Mouse (Mus musculus): ENCODE data around the gene Gm20388. TPM values are rescaled to one million over a fixed set of nuclear protein-coding genes. Genes with fewer than 3 reads are reported as not detected.

Gene Gm20388
- polyA plus RNA-seq, 1 experiment from 2014 or later: not detected

GRCm38 (mm10) chr8:121477851-121478547 lies 1567.4 kb downstream of the Gm20388 start:
- Histone ChIP-seq H3K4me2 (replicated peaks) (no peak overlapping the region), H3K4me3 (no peak overlapping the region), H3K9me3 (no peaks in the 10 kb centered on the region), H3K36me3 (no peaks in the 10 kb centered on the region), H3K4me1 (peaks cover 54% of the 10 kb centered on the region), H3K27me3 (no peaks in the 10 kb centered on the region), H3K27ac (peak overlapping the region; percentile 84), H3K9ac (no peak overlapping the region)
- 36% methylated on average over 20 of the region's 20 CpGs for WGBS
- ATAC-seq (ENCODE audit: insufficient number of reproducible peaks, insufficient read depth, low FRiP score, low TSS enrichment): no peak

- WGBS: 72% methylated on average over 8 of the region's 8 CpGs
- no peak overlapping the region for H3K9ac ChIP-seq
- no peaks in the 10 kb centered on the region for H3K36me3 ChIP-seq
- H3K4me2 ChIP-seq (replicated peaks): no peak overlapping the region
- H3K27me3 ChIP-seq: no peaks in the 10 kb centered on the region
- H3K9me3 ChIP-seq: no peaks in the 10 kb centered on the region
- peaks cover 53% of the 10 kb centered on the region for H3K4me1 ChIP-seq
- 0 out of 2 replicates have a peak overlapping the region, but pooled peaks have one; percentile 30 for H3K27ac ChIP-seq
- no peak overlapping the region for H3K4me3 ChIP-seq
- no peak for ATAC-seq (ENCODE audit: insufficient number of reproducible peaks, insufficient read depth, low FRiP score, low TSS enrichment)
These were observed 1568.5 kb downstream of the Gm20388 start for GRCm38 (mm10) chr8:121479144-121479543.

GRCm38 (mm10) chr8:121480411-121481031 lies 1569.9 kb downstream of the Gm20388 start:
- H3K4me1 ChIP-seq: peaks cover 51% of the 10 kb centered on the region
- no peaks in the 10 kb centered on the region for H3K36me3 ChIP-seq
- no peak for ATAC-seq (ENCODE audit: insufficient number of reproducible peaks, insufficient read depth, low FRiP score, low TSS enrichment)
- no peak overlapping the region for H3K4me3 ChIP-seq
- H3K27ac ChIP-seq: peak overlapping the region; percentile 80
- no peaks in the 10 kb centered on the region for H3K9me3 ChIP-seq
- WGBS: 50% methylated on average over 26 of the region's 26 CpGs
- H3K27me3 ChIP-seq: no peaks in the 10 kb centered on the region
- H3K9ac ChIP-seq: no peak overlapping the region
- H3K4me2 ChIP-seq (replicated peaks): no peak overlapping the region

DNA sequence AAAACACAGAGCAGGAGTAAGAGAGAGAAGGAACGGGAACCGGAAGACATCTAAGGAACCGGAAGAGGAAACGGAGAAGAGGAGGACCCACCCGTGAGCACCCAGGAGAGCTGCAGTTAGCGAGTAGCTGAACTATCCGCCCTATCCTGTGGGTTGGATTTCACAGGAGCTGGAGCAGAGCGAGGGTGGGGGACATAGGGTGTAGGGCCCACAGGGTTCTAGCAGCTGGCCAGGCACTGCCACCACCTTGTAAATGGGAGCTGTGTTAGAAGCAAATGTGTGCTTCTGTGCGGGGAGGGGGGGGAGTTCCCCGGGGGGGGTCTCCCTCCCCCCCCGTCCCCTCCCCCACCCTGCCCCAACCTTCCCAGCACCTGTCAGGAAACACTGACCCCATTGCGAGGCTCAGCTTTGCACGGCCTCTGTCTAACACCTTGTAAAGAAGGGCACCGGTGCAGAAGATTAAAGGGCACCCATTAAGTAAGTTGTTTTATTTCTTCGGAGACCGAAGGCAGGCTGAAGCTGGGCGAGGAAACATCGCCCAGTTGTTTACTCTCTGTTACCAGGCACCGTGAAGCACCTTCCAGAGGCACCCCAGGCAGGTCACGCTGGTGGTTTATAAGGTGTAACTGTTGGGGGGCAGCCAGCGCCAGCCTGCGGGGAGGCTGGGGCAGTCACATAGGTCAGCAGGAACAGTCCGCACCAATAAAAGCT lies 1573.6 kb downstream of the Gm20388 start:
- Histone ChIP-seq H3K4me3 (no peak overlapping the region), H3K4me2 (replicated peaks) (no peak overlapping the region), H3K27me3 (no peaks in the 10 kb centered on the region), H3K9ac (no peak overlapping the region), H3K36me3 (no peaks in the 10 kb centered on the region), H3K9me3 (no peaks in the 10 kb centered on the region), H3K4me1 (peaks cover 31% of the 10 kb centered on the region), H3K27ac (no peak overlapping the region)
- 76% methylated on average over 23 of the region's 23 CpGs for WGBS
- ATAC-seq (ENCODE audit: insufficient number of reproducible peaks, insufficient read depth, low FRiP score, low TSS enrichment): no peak

- Histone ChIP-seq H3K4me2 (replicated peaks) (no peak overlapping the region), H3K4me3 (no peak overlapping the region), H3K4me1 (peaks cover 13% of the 10 kb centered on the region), H3K27ac (peak overlapping the region; percentile 46), H3K9ac (no peak overlapping the region), H3K27me3 (no peaks in the 10 kb centered on the region), H3K9me3 (no peaks in the 10 kb centered on the region), H3K36me3 (no peaks in the 10 kb centered on the region)
- 30% methylated on average over 9 of the region's 9 CpGs for WGBS
- ATAC-seq (ENCODE audit: insufficient number of reproducible peaks, insufficient read depth, low FRiP score, low TSS enrichment): no peak
These were observed 1581.0 kb downstream of the Gm20388 start for GRCm38 (mm10) chr8:121491633-121492032.

DNA sequence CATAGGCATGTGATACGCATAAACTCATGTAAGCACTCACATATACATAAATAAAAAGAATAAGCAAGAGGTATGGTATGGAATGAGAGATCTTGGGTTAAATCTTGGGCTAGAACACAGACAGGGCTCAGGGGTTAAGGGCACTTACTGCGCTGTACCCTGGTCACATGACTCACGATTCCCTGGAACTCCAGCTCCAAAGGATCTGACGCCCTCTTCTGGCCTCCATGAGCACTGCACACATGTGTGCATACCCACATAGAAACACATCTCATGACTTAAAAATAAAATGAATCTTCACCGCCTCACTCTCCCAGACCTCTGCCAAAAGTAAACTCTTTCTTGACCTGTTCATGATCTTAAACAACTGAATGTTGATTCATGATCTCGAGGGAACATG lies 1587.0 kb downstream of the Gm20388 start:
- no peaks in the 10 kb centered on the region for H3K9me3 ChIP-seq
- H3K4me2 ChIP-seq (replicated peaks): no peak overlapping the region
- WGBS: 88% methylated on average over 6 of the region's 6 CpGs
- H3K4me3 ChIP-seq: no peak overlapping the region
- no peaks in the 10 kb centered on the region for H3K27me3 ChIP-seq
- no peak overlapping the region for H3K27ac ChIP-seq
- no peak overlapping the region for H3K9ac ChIP-seq
- H3K36me3 ChIP-seq: no peaks in the 10 kb centered on the region
- peaks cover 11% of the 10 kb centered on the region for H3K4me1 ChIP-seq
- no peak for ATAC-seq (ENCODE audit: insufficient number of reproducible peaks, insufficient read depth, low FRiP score, low TSS enrichment)

DNA sequence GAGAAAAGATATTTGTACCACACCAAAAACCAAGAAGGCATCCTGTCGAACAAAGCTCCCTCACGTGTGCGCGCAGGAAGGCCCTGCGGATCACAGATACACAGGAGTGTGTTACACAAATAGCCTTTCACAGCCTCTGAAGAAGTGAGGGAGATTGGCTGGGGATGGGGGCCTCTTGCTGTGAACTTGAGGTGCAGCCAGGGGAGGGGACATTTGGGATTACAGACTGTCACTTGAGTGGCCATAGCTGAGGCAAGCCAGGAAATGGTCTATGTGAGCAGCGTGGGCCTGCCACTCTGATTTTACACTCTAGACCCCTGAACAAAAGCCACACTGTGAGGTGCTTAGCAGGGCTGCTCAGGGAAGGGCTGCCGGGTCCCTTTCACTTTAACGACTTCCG lies 1601.1 kb downstream of the Gm20388 start:
- Histone ChIP-seq H3K27ac (0 out of 2 replicates have a peak overlapping the region, but pooled peaks have one; percentile 14), H3K9ac (no peak overlapping the region), H3K4me3 (no peak overlapping the region), H3K4me2 (replicated peaks) (no peak overlapping the region), H3K36me3 (no peaks in the 10 kb centered on the region), H3K4me1 (peaks cover 10% of the 10 kb centered on the region; the same call in 1 of the 2 replicates), H3K27me3 (peaks cover 15% of the 10 kb centered on the region; the same call in 1 of the 2 replicates), H3K9me3 (no peaks in the 10 kb centered on the region)
- no peak for ATAC-seq (ENCODE audit: insufficient number of reproducible peaks, insufficient read depth, low FRiP score, low TSS enrichment)
- 45% methylated on average over 9 of the region's 9 CpGs for WGBS

- Histone ChIP-seq H3K4me1 (0 out of 2 replicates have a peak, but pooled peaks cover 8% of the 10 kb centered on the region), H3K4me3 (no peak overlapping the region), H3K9me3 (no peaks in the 10 kb centered on the region), H3K4me2 (replicated peaks) (no peak overlapping the region), H3K27me3 (peaks cover 15% of the 10 kb centered on the region; the same call in 1 of the 2 replicates), H3K9ac (no peak overlapping the region), H3K36me3 (no peaks in the 10 kb centered on the region), H3K27ac (no peak overlapping the region)
- 3% methylated on average over 12 of the region's 12 CpGs for WGBS
- ATAC-seq (ENCODE audit: insufficient number of reproducible peaks, insufficient read depth, low FRiP score, low TSS enrichment): no peak
These were observed 1602.8 kb downstream of the Gm20388 start for GRCm38 (mm10) chr8:121513429-121513828.

GRCm38 (mm10) chr8:121525111-121525818 lies 1614.6 kb downstream of the Gm20388 start:
- H3K4me1 ChIP-seq: peaks cover 4% of the 10 kb centered on the region; the same call in 1 of the 2 replicates
- H3K36me3 ChIP-seq: no peaks in the 10 kb centered on the region
- H3K27me3 ChIP-seq: 0 out of 2 replicates have a peak, but pooled peaks cover 3% of the 10 kb centered on the region
- 86% methylated on average over 18 of the region's 18 CpGs for WGBS
- H3K4me2 ChIP-seq (replicated peaks): no peak overlapping the region
- no peak overlapping the region for H3K4me3 ChIP-seq
- ATAC-seq (ENCODE audit: insufficient number of reproducible peaks, insufficient read depth, low FRiP score, low TSS enrichment): no peak
- H3K9ac ChIP-seq: no peak overlapping the region
- no peak overlapping the region for H3K27ac ChIP-seq
- H3K9me3 ChIP-seq: no peaks in the 10 kb centered on the region

DNA sequence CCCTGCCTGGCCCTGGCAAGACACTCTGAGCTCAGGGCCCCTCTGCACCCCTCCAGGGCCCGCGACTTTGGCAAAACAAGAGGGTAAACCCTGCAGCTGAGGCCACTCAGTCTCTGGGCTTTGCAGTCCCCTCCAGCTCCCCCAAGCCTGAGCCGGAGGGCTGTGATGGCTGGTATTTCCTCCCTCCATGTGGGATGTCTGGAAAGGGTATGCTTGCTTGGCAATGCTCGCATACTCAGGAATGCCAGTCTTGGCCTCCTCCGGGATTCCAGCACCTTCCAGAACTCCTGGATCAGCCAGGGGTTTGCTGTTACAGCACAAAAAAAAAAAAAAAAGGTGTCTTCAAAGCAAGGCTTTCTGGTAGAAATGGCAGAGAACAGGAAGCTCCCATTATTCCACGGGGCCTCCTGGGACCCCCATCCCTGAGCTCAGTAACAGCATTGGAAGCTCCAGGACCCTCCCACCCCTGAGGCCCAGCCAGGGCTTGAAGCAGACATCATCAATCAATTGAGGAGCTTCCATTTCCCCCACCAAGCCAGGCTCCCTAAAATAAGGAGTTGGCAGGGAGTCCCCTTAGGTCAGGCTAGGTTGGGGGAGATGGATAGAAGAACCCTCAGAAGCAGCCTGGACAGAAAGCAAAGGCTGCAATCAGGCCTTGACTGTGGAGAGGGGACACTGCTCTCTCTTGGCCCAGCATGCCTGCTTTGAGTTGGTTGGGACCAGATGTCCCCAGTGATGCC lies 1616.3 kb downstream of the Gm20388 start:
- ATAC-seq (ENCODE audit: insufficient number of reproducible peaks, insufficient read depth, low FRiP score, low TSS enrichment): no peak

DNA sequence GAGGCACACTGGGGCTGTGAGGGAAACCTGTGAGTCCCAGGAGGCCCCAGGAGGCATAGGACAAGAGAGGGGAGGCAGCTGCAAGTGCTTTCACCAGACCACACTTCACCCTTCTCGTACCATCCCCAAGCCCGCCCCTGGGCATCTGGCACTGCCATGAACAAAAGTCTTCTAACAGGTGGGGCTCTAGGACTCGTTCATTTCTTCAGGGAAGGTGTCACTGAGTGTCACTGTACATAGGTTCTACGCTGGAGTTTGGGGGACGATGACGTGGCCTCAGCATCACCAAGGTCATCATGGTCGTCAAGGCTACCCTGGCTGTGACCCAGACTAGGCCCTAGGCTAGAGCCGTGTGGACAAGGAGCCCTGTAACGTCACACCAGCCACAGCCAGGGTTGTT lies 1617.1 kb downstream of the Gm20388 start:
- Histone ChIP-seq H3K4me1 (peaks cover 4% of the 10 kb centered on the region; the same call in 1 of the 2 replicates), H3K36me3 (no peaks in the 10 kb centered on the region), H3K9me3 (no peaks in the 10 kb centered on the region), H3K4me3 (no peak overlapping the region), H3K27me3 (peaks cover 6% of the 10 kb centered on the region; the same call in 1 of the 2 replicates), H3K27ac (no peak overlapping the region), H3K4me2 (replicated peaks) (no peak overlapping the region), H3K9ac (no peak overlapping the region)
- no peak for ATAC-seq (ENCODE audit: insufficient number of reproducible peaks, insufficient read depth, low FRiP score, low TSS enrichment)
- 80% methylated on average over 9 of the region's 9 CpGs for WGBS

More for the DNA sequence above, 1616.3 kb downstream of the Gm20388 start:
- WGBS: 45% methylated on average over 6 of the region's 6 CpGs
- peaks cover 4% of the 10 kb centered on the region; the same call in 1 of the 2 replicates for H3K4me1 ChIP-seq
- peak overlapping the region; percentile 16; the same call in 1 of the 2 replicates for H3K9ac ChIP-seq
- peaks cover 9% of the 10 kb centered on the region; the same call in 1 of the 2 replicates for H3K27me3 ChIP-seq
- H3K4me2 ChIP-seq (replicated peaks): no peak overlapping the region
- H3K9me3 ChIP-seq: no peaks in the 10 kb centered on the region
- H3K4me3 ChIP-seq: no peak overlapping the region
- H3K36me3 ChIP-seq: no peaks in the 10 kb centered on the region
- no peak overlapping the region for H3K27ac ChIP-seq
